Mouse (Mus musculus) liver, adult 2 months (tissue): ENCODE results near the gene Snf8. TPM values are rescaled to one million over a fixed set of nuclear protein-coding genes. Genes with fewer than 3 reads are reported as not detected.

Experiments used
- DNase-seq: peaks from one replicate; pipeline ENCODE4 v3.0.0-alpha.2; 2011; ENCODE audit warnings: low read depth, low spot score; ENCODE audit errors: extremely low read depth
- H3K27ac ChIP-seq: fragments of 200-500 bp; replicated peaks from 2 replicates; pipeline ENCODE4 v1.5.1; 2012; ENCODE audit warnings: low read depth, mild to moderate bottlenecking, control low read depth, inconsistent platforms, low read length; ENCODE audit not compliant: insufficient read depth
- H3K27me3 ChIP-seq: fragments of 200-500 bp; 2 replicates; pipeline ENCODE4 v1.6.1; 2012; ENCODE audit warnings: mild to moderate bottlenecking, moderate library complexity, low read length, inconsistent platforms; ENCODE audit not compliant: control insufficient read depth, insufficient read depth
- H3K36me3 ChIP-seq: fragments of 200-500 bp; 2 replicates; pipeline ENCODE4 v1.6.1; 2012; ENCODE audit warnings: low read length, inconsistent platforms; ENCODE audit not compliant: control insufficient read depth, insufficient read depth
- H3K4me1 ChIP-seq: fragments of 200-500 bp; 2 replicates; pipeline ENCODE4 v1.6.1; 2011; ENCODE audit warnings: low read length; ENCODE audit not compliant: control insufficient read depth, insufficient read depth
- H3K4me3 ChIP-seq: fragments of 200-500 bp; 2 replicates; pipeline ENCODE4 v1.5.1; 2011; ENCODE audit warnings: low read depth, mild to moderate bottlenecking, control low read depth, low read length, moderate library complexity; ENCODE audit not compliant: insufficient read depth
- H3K79me2 ChIP-seq: fragments of 200-500 bp; 2 replicates; pipeline ENCODE4 v1.6.1; 2012; ENCODE audit warnings: inconsistent platforms, mild to moderate bottlenecking, low read length, moderate library complexity; ENCODE audit not compliant: control insufficient read depth, insufficient read depth
- H3K9ac ChIP-seq: fragments of 200-500 bp; 2 replicates; pipeline ENCODE4 v1.6.1; 2012; ENCODE audit warnings: low read depth, mild to moderate bottlenecking, control low read depth, inconsistent platforms, low read length
- CTCF ChIP-seq: fragments of 200-500 bp; IDR thresholded peaks from 2 replicates; pipeline ENCODE4 v1.5.1; 2011; ENCODE audit warnings: low read depth, low read length, control low read depth
- POLR2A ChIP-seq: fragments of 200-500 bp; IDR thresholded peaks from 2 replicates; pipeline ENCODE4 v1.6.1; 2011; ENCODE audit warnings: low read length, control low read depth; ENCODE audit not compliant: insufficient read depth; ENCODE audit errors: extremely low read depth
- WGBS: fragments of 180-500 bp; shearing (Covaris S2); methylation state at CpG from one replicate; pipeline ENCODE4 v1.1.7; 2018; 5-methylcytosine and 5-hydroxymethylcytosine counted together
- polyA plus RNA-seq: library from polyadenylated mRNA; depleted of rRNA; stranded (reverse); fragments of >200 nt; gene quantifications from 2 replicates; pipeline ENCODE4 v1.2.3, GENCODE M21; 2012
- total RNA-seq: library from RNA; depleted of rRNA; stranded (reverse); fragments of >200 nt; gene quantifications from 2 replicates; pipeline ENCODE4 v1.2.3, GENCODE M21; 2014

Snf8 gene
- total and polyA plus RNA-seq, 2 experiments: 19.1 to 25.4 TPM

GRCm38 (mm10) chr11:96031701-96032100 is 3.0 kb upstream of the Snf8 start:
- Histone ChIP-seq H3K27me3 (no peaks in the 10 kb centered on the region), H3K9ac (no peak overlapping the region), H3K27ac (no peak overlapping the region), H3K79me2 (peaks cover 3% of the 10 kb centered on the region; the same call in 1 of the 2 replicates), H3K4me1 (peaks cover 10% of the 10 kb centered on the region), H3K4me3 (no peak overlapping the region), H3K36me3 (no peaks in the 10 kb centered on the region; the same call in 1 of the 2 replicates)
- TF ChIP-seq POLR2A (no peak), CTCF (no peak)
- no peak for DNase-seq
- WGBS: 96% methylated on average over 2 of the region's 2 CpGs

- H3K4me1 ChIP-seq: peaks cover 10% of the 10 kb centered on the region
- 100% methylated on average over 3 of the region's 3 CpGs for WGBS
- H3K27me3 ChIP-seq: no peaks in the 10 kb centered on the region
- TF ChIP-seq POLR2A: no peak
- no peak for TF ChIP-seq CTCF
- no peaks in the 10 kb centered on the region; the same call in 1 of the 2 replicates for H3K36me3 ChIP-seq
- H3K27ac ChIP-seq: no peak overlapping the region
- H3K4me3 ChIP-seq: no peak overlapping the region
- DNase-seq: peak; percentile 27
- peaks cover 3% of the 10 kb centered on the region; the same call in 1 of the 2 replicates for H3K79me2 ChIP-seq
- no peak overlapping the region for H3K9ac ChIP-seq
Observed at GRCm38 (mm10) chr11:96033264-96033663, 1.4 kb upstream of the Snf8 start.

- no peak for DNase-seq
- no peak for TF ChIP-seq POLR2A
- TF ChIP-seq CTCF: no peak
Observed at GRCm38 (mm10) chr11:96034116-96034515, 569 bp upstream of the Snf8 start.

GRCm38 (mm10) chr11:96035133-96035532 is 448 bp downstream of the Snf8 start:
- Histone ChIP-seq H3K4me3 (peak overlapping the region; percentile 81), H3K79me2 (peaks cover 3% of the 10 kb centered on the region; the same call in 1 of the 2 replicates), H3K4me1 (peaks cover 10% of the 10 kb centered on the region), H3K27me3 (no peaks in the 10 kb centered on the region), H3K9ac (peak overlapping the region; percentile 70), H3K36me3 (peaks cover 4% of the 10 kb centered on the region; the same call in 1 of the 2 replicates), H3K27ac (no peak overlapping the region)
- DNase-seq: peak; percentile 33
- WGBS: 4% methylated on average over 6 of the region's 6 CpGs
- TF ChIP-seq POLR2A (no peak), CTCF (no peak)

More at GRCm38 (mm10) chr11:96034116-96034515, 569 bp upstream of the Snf8 start:
- Histone ChIP-seq H3K79me2 (peaks cover 3% of the 10 kb centered on the region; the same call in 1 of the 2 replicates), H3K9ac (no peak overlapping the region; the same call in 1 of the 2 replicates), H3K27me3 (no peaks in the 10 kb centered on the region), H3K36me3 (peaks cover 2% of the 10 kb centered on the region; the same call in 1 of the 2 replicates), H3K4me3 (peak overlapping the region; percentile 81), H3K4me1 (peaks cover 10% of the 10 kb centered on the region), H3K27ac (no peak overlapping the region)
- WGBS: 50% methylated on average over 8 of the region's 8 CpGs

- H3K27ac ChIP-seq: no peak overlapping the region
- peaks cover 12% of the 10 kb centered on the region for H3K36me3 ChIP-seq
- WGBS: 74% methylated on average over 5 of the region's 5 CpGs
- no peaks in the 10 kb centered on the region for H3K27me3 ChIP-seq
- peaks cover 5% of the 10 kb centered on the region for H3K4me1 ChIP-seq
- no peak overlapping the region for H3K4me3 ChIP-seq
- peaks cover 3% of the 10 kb centered on the region; the same call in 1 of the 2 replicates for H3K79me2 ChIP-seq
- no peak for DNase-seq
- TF ChIP-seq POLR2A: no peak
- TF ChIP-seq CTCF: no peak
- H3K9ac ChIP-seq: no peak overlapping the region
Observed at GRCm38 (mm10) chr11:96037499-96037898, 2.8 kb downstream of the Snf8 start.

GRCm38 (mm10) chr11:96038560-96038959 is 3.9 kb downstream of the Snf8 start:
- no peak for DNase-seq
- peaks cover 5% of the 10 kb centered on the region for H3K4me1 ChIP-seq
- H3K27ac ChIP-seq: no peak overlapping the region
- no peak overlapping the region for H3K4me3 ChIP-seq
- TF ChIP-seq POLR2A: no peak
- TF ChIP-seq CTCF: no peak
- H3K9ac ChIP-seq: no peak overlapping the region
- H3K27me3 ChIP-seq: no peaks in the 10 kb centered on the region
- peaks cover 16% of the 10 kb centered on the region for H3K36me3 ChIP-seq
- H3K79me2 ChIP-seq: peaks cover 3% of the 10 kb centered on the region; the same call in 1 of the 2 replicates
- 39% methylated on average over 1 of the region's 1 CpGs for WGBS
